Mouse (Mus musculus): ENCODE measurements at regions not wholly inside any gene's neighbourhood (a gene's known extent, or its start where the extent isn't known, plus 50 kb on each side); places are given as distances from the start of the nearest gene placed in this dataset.
A peak's percentile ranks its signal among the peaks of the same experiment; 100 is the strongest.

GRCm38 (mm10) chr6:32703466-32703865 is 115.5 kb upstream of the Plxna4 start:
- no peak overlapping the region for H3K4me2 ChIP-seq (ENCODE audit: low read length)
- H3K36me3 ChIP-seq (ENCODE audit: control insufficient read depth, insufficient read depth, low read length), result no peaks in the 10 kb centered on the region
- no peak overlapping the region for H3K4me3 ChIP-seq (ENCODE audit: low read depth, low read length)
- DNase-seq (ENCODE audit: low spot score) (peak; percentile 61), ATAC-seq (no peak)
- 52% methylated on average over 8 of the region's 8 CpGs for WGBS
- no peak overlapping the region for H3K9ac ChIP-seq (ENCODE audit: low read length)
- no peaks in the 10 kb centered on the region for H3K27me3 ChIP-seq (replicated peaks; ENCODE audit: control insufficient read depth, insufficient read depth, low read length)
- no peaks in the 10 kb centered on the region for H3K4me1 ChIP-seq (ENCODE audit: control insufficient read depth, insufficient read depth, low read length)
- no peaks in the 10 kb centered on the region for H3K9me3 ChIP-seq (replicated peaks; ENCODE audit: control insufficient read depth, low read length)
- H3K27ac ChIP-seq (ENCODE audit: low read depth, low read length), result peak overlapping the region; percentile 4; the same call in 1 of the 2 replicates

DNA sequence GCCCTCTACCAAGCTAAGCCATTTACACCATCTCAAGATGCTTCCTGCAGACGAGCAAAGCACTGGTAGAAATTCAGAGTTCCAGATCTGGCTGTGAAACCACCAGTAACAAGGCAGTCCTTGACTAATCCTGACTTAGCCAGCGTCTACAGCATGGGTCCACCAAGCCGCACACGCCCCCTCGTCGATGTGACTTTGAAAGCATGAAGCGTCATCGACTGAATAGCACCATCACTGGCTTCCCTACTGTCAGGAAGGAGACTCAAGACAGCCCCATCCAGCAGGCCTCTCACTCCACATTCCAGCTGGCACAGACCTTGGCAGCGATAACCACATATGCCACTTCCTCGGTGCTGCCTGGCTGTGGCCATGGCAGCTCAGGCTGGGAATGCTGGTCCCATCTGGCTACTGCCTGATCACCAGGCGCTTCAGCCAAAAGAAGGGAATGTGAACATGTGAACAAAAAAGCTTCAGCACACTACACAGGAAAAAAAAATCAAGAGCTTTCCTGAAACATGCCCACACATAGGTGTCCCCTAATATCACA is 114.3 kb upstream of the Plxna4 start:
- no peaks in the 10 kb centered on the region for H3K9me3 ChIP-seq (replicated peaks; ENCODE audit: control insufficient read depth, low read length)
- no peaks in the 10 kb centered on the region for H3K27me3 ChIP-seq (replicated peaks; ENCODE audit: control insufficient read depth, insufficient read depth, low read length)
- no peak overlapping the region for H3K27ac ChIP-seq (ENCODE audit: low read depth, low read length)
- H3K36me3 ChIP-seq (ENCODE audit: control insufficient read depth, insufficient read depth, low read length), result no peaks in the 10 kb centered on the region
- peak; percentile 76 for DNase-seq (ENCODE audit: low spot score)
- 70% methylated on average over 11 of the region's 11 CpGs for WGBS
- no peak overlapping the region for H3K4me2 ChIP-seq (ENCODE audit: low read length)
- H3K9ac ChIP-seq (ENCODE audit: low read length), result no peak overlapping the region
- peak; percentile 78; the same call in 1 of the 2 replicates for ATAC-seq
- H3K4me3 ChIP-seq (ENCODE audit: low read depth, low read length), result no peak overlapping the region
- H3K4me1 ChIP-seq (ENCODE audit: control insufficient read depth, insufficient read depth, low read length), result no peaks in the 10 kb centered on the region

DNA sequence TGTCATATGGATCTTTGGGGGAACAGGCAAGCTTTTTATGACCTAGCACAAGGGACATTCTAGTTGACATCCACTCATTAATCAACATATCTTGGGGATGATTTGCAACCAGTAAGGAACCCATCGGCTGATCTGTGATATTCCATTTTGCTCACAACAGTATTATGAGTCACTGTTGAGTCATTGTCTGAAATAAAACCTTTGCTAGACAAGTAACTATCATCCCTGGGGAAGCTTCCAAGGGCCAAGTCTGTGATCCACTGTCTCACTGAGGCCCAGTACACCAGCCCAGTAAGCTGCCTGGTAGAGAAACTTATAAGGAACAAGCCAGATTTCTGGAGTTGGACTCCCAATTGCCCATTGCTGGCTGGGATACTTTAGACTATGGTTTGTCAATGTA is 111.8 kb upstream of the Plxna4 start:
- DNase-seq (ENCODE audit: low spot score), result no peak
- Histone ChIP-seq H3K4me3 (ENCODE audit: low read depth, low read length) (no peak overlapping the region), H3K27ac (ENCODE audit: low read depth, low read length) (no peak overlapping the region), H3K36me3 (ENCODE audit: control insufficient read depth, insufficient read depth, low read length) (no peaks in the 10 kb centered on the region), H3K4me2 (ENCODE audit: low read length) (no peak overlapping the region), H3K9me3 (replicated peaks; ENCODE audit: control insufficient read depth, low read length) (no peaks in the 10 kb centered on the region), H3K27me3 (replicated peaks; ENCODE audit: control insufficient read depth, insufficient read depth, low read length) (no peaks in the 10 kb centered on the region), H3K9ac (ENCODE audit: low read length) (no peak overlapping the region), H3K4me1 (ENCODE audit: control insufficient read depth, insufficient read depth, low read length) (no peaks in the 10 kb centered on the region)
- ATAC-seq, result no peak
- 93% methylated on average over 1 of the region's 1 CpGs for WGBS

GRCm38 (mm10) chr6:32697771-32698270 is 109.8 kb upstream of the Plxna4 start:
- no peaks in the 10 kb centered on the region for H3K9me3 ChIP-seq (replicated peaks; ENCODE audit: control insufficient read depth, low read length)
- WGBS, result 79% methylated on average over 3 of the region's 3 CpGs
- DNase-seq (ENCODE audit: low spot score) (no peak), ATAC-seq (no peak)
- H3K27me3 ChIP-seq (replicated peaks; ENCODE audit: control insufficient read depth, insufficient read depth, low read length), result no peaks in the 10 kb centered on the region
- no peak overlapping the region for H3K9ac ChIP-seq (ENCODE audit: low read length)
- no peak overlapping the region for H3K4me3 ChIP-seq (ENCODE audit: low read depth, low read length)
- no peak overlapping the region for H3K27ac ChIP-seq (ENCODE audit: low read depth, low read length)
- no peaks in the 10 kb centered on the region for H3K36me3 ChIP-seq (ENCODE audit: control insufficient read depth, insufficient read depth, low read length)
- H3K4me1 ChIP-seq (ENCODE audit: control insufficient read depth, insufficient read depth, low read length), result no peaks in the 10 kb centered on the region
- H3K4me2 ChIP-seq (ENCODE audit: low read length), result no peak overlapping the region

GRCm38 (mm10) chr6:32696037-32696436 is 108.0 kb upstream of the Plxna4 start:
- WGBS, result 82% methylated on average over 2 of the region's 2 CpGs
- no peak for DNase-seq (ENCODE audit: low spot score)
- ATAC-seq, result no peak
- no peak overlapping the region for H3K4me3 ChIP-seq (ENCODE audit: low read depth, low read length)
- H3K9me3 ChIP-seq (replicated peaks; ENCODE audit: control insufficient read depth, low read length), result no peaks in the 10 kb centered on the region
- no peak overlapping the region for H3K9ac ChIP-seq (ENCODE audit: low read length)
- no peak overlapping the region for H3K4me2 ChIP-seq (ENCODE audit: low read length)
- no peak overlapping the region for H3K27ac ChIP-seq (ENCODE audit: low read depth, low read length)
- H3K36me3 ChIP-seq (ENCODE audit: control insufficient read depth, insufficient read depth, low read length), result no peaks in the 10 kb centered on the region
- no peaks in the 10 kb centered on the region for H3K27me3 ChIP-seq (replicated peaks; ENCODE audit: control insufficient read depth, insufficient read depth, low read length)
- H3K4me1 ChIP-seq (ENCODE audit: control insufficient read depth, insufficient read depth, low read length), result no peaks in the 10 kb centered on the region

DNA sequence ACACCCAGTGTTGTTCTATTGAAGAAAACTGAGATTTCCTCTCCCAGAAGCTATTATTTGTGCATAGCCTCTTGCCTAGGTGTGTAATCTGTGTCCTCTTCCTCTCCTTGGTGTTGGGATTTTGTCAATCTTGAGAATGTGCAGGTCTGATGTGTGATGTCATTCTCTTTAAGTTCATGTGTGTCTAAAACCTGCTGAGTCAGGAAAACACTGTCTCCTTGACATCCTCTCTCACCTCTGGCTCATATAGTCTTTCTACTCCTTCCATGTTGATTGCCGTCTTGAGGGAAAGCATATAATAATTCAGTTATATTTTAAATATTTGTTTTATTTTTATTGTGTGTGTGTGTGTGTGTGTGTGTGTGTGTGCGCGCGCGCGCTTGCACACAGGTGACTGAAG is 84.6 kb upstream of the Plxna4 start:
- WGBS, result over 99% methylated on average over 6 of the region's 6 CpGs
- Histone ChIP-seq H3K9me3 (replicated peaks; ENCODE audit: control insufficient read depth, low read length) (no peaks in the 10 kb centered on the region), H3K27ac (ENCODE audit: low read depth, low read length) (no peak overlapping the region), H3K36me3 (ENCODE audit: control insufficient read depth, insufficient read depth, low read length) (no peaks in the 10 kb centered on the region), H3K4me1 (ENCODE audit: control insufficient read depth, insufficient read depth, low read length) (no peaks in the 10 kb centered on the region), H3K4me2 (ENCODE audit: low read length) (no peak overlapping the region), H3K4me3 (ENCODE audit: low read depth, low read length) (no peak overlapping the region), H3K9ac (ENCODE audit: low read length) (no peak overlapping the region), H3K27me3 (replicated peaks; ENCODE audit: control insufficient read depth, insufficient read depth, low read length) (no peaks in the 10 kb centered on the region)
- ATAC-seq (no peak), DNase-seq (ENCODE audit: low spot score) (no peak)

- no peak overlapping the region for H3K4me3 ChIP-seq (ENCODE audit: low read depth, low read length)
- no peaks in the 10 kb centered on the region for H3K36me3 ChIP-seq (ENCODE audit: control insufficient read depth, insufficient read depth, low read length)
- ATAC-seq, result no peak
- no peak overlapping the region for H3K4me2 ChIP-seq (ENCODE audit: low read length)
- no peaks in the 10 kb centered on the region for H3K4me1 ChIP-seq (ENCODE audit: control insufficient read depth, insufficient read depth, low read length)
- H3K27me3 ChIP-seq (replicated peaks; ENCODE audit: control insufficient read depth, insufficient read depth, low read length), result no peaks in the 10 kb centered on the region
- no peak overlapping the region for H3K9ac ChIP-seq (ENCODE audit: low read length)
- H3K9me3 ChIP-seq (replicated peaks; ENCODE audit: control insufficient read depth, low read length), result no peaks in the 10 kb centered on the region
- no peak for DNase-seq (ENCODE audit: low spot score)
- H3K27ac ChIP-seq (ENCODE audit: low read depth, low read length), result no peak overlapping the region
These were observed 71.8 kb upstream of the Plxna4 start for GRCm38 (mm10) chr6:32659743-32660142.

DNA sequence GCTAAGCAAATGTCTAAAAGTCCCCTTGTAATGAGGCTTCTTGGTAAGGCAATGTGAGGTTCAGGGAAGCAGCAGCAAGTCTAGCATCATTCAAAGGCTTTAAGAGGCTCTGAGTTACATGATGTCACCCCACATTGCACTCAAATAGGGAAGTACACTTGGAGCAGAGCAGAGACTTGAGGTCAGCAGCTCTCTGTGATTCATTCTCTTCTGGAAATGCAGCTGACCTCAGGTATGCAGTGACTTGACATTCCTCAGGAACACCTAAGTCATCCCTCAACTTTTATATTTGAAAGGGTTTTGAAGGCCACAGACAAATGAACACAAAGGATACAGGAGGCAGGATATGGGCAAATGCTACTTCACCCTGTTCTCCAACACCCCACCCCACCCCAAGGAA is 69.4 kb upstream of the Plxna4 start:
- Histone ChIP-seq H3K9me3 (replicated peaks; ENCODE audit: control insufficient read depth, low read length) (no peaks in the 10 kb centered on the region), H3K9ac (ENCODE audit: low read length) (no peak overlapping the region), H3K4me2 (ENCODE audit: low read length) (no peak overlapping the region), H3K27ac (ENCODE audit: low read depth, low read length) (no peak overlapping the region), H3K27me3 (replicated peaks; ENCODE audit: control insufficient read depth, insufficient read depth, low read length) (no peaks in the 10 kb centered on the region), H3K4me3 (ENCODE audit: low read depth, low read length) (no peak overlapping the region), H3K4me1 (ENCODE audit: control insufficient read depth, insufficient read depth, low read length) (no peaks in the 10 kb centered on the region), H3K36me3 (ENCODE audit: control insufficient read depth, insufficient read depth, low read length) (no peaks in the 10 kb centered on the region)
- DNase-seq (ENCODE audit: low spot score) (no peak), ATAC-seq (no peak)

DNA sequence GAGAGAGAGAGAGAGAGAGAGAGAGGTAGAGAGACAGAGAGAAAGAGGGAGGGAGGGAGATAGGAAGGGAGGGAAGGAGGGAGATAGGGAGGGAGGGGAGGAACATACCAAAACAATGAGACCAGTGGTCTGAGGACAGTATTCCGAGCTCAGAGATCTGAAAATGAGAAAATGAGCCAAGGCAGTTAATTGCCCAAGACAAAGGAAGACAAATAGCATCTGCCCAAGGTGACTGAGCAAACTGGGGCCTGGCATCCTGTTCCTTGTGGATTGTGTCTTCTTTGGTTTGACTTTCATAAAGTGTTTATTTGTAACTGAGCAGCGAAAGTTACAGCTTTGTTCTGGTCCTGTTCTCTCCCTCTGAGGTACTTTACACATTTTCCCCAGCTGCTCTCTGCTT is 66.2 kb upstream of the Plxna4 start:
- 62% methylated on average over 2 of the region's 2 CpGs for WGBS
- H3K9ac ChIP-seq (ENCODE audit: low read length), result no peak overlapping the region
- no peak overlapping the region for H3K4me3 ChIP-seq (ENCODE audit: low read depth, low read length)
- H3K27ac ChIP-seq (ENCODE audit: low read depth, low read length), result no peak overlapping the region
- DNase-seq (ENCODE audit: low spot score) (no peak), ATAC-seq (no peak)
- H3K4me2 ChIP-seq (ENCODE audit: low read length), result no peak overlapping the region
- H3K9me3 ChIP-seq (replicated peaks; ENCODE audit: control insufficient read depth, low read length), result no peaks in the 10 kb centered on the region
- H3K36me3 ChIP-seq (ENCODE audit: control insufficient read depth, insufficient read depth, low read length), result no peaks in the 10 kb centered on the region
- no peaks in the 10 kb centered on the region for H3K27me3 ChIP-seq (replicated peaks; ENCODE audit: control insufficient read depth, insufficient read depth, low read length)
- H3K4me1 ChIP-seq (ENCODE audit: control insufficient read depth, insufficient read depth, low read length), result no peaks in the 10 kb centered on the region
